11 mouse cellular contexts compared by ENCODE assay signal in the genomic region with DNA sequence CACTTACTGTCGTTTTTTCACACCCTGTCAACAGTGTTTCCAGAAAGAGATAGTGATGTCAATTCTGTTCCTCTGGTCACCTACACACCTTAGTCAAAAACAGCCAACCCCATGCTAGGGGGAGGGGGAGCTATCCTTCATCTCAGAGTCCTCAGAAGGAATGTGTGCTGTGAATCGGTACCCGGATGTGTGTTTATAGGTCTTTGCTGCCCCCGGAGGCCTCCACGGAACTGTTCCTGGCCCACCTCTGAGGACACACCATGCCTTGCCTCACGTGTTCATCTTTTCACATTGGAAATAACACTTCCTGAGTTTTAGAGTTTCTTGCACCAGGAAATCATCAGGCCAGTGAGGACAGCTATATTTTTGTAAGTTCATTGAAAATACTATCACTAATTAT. TPM values are rescaled to one million over a fixed set of nuclear protein-coding genes. Genes with fewer than 3 reads are reported as not detected.
DNase-seq lines count a peak whose midpoint lies in the region; ATAC-seq and TF ChIP-seq lines count a peak whose summit lies in the region.
"Had no signal": no experiment of that assay in that cellular context is flagged by ENCODE, and none has a peak within 500 bp of the region (broad histone marks: within the 10 kb centered on the region; RNA-seq: fewer than 3 reads in every experiment).

No protein-coding gene starts in this region.

- 51% methylated on average over 6 of the region's 6 CpGs for WGBS in heart, adult 2 months
- WGBS in neural tube, embryonic 15.5 days, result 47% methylated on average over 6 of the region's 6 CpGs
- WGBS in embryonic facial prominence, embryonic 10.5 days, result 24% methylated on average over 6 of the region's 6 CpGs

- no peak overlapping the region for H3K4me3 ChIP-seq in heart, adult 2 months
- H3K4me3 ChIP-seq in neural tube, embryonic 15.5 days (replicated peaks), result no peak overlapping the region
- H3K4me3 ChIP-seq in embryonic facial prominence, embryonic 10.5 days, result no peak overlapping the region
- H3K4me3 ChIP-seq: embryonic facial prominence, embryonic 13.5 days; heart, embryonic 15.5 days had no signal

- no peaks in the 10 kb centered on the region for H3K9me3 ChIP-seq in neural tube, embryonic 15.5 days (replicated peaks)
- no peaks in the 10 kb centered on the region for H3K9me3 ChIP-seq in embryonic facial prominence, embryonic 10.5 days
- H3K9me3 ChIP-seq: embryonic facial prominence, embryonic 13.5 days; heart, embryonic 15.5 days had no signal

- H3K27ac ChIP-seq in heart, adult 2 months, result no peak overlapping the region
- no peak overlapping the region for H3K27ac ChIP-seq in neural tube, embryonic 15.5 days (replicated peaks)
- no peak overlapping the region for H3K27ac ChIP-seq in embryonic facial prominence, embryonic 10.5 days (replicated peaks)
- H3K27ac ChIP-seq: embryonic facial prominence, embryonic 13.5 days; heart, embryonic 15.5 days had no signal

- intact Hi-C loops in heart, adult 2 months (cut with DNase I), result loop anchor here (5.0 to 10.0 kb wide), 3 partner anchors 39 to 343 kb away; a partner anchor contains a TSS

- peak; percentile 15; the same call in 1 of the 2 replicates for TF ChIP-seq CTCF in heart, adult 2 months (IDR thresholded peaks at IDR 0.05)

- TF ChIP-seq POLR2A in heart, adult 2 months (IDR thresholded peaks at IDR 0.05; ENCODE audit: insufficient read depth, low read depth, low read length), result no peak

- H3K79me2 ChIP-seq in heart, adult 2 months (replicated peaks; ENCODE audit: control insufficient read depth, insufficient read depth, low read length), result no peaks in the 10 kb centered on the region

- no peak overlapping the region for H3K4me2 ChIP-seq in neural tube, embryonic 15.5 days
- H3K4me2 ChIP-seq: embryonic facial prominence, embryonic 13.5 days; heart, embryonic 15.5 days had no signal

- no peak for DNase-seq in heart, adult 2 months
- DNase-seq in heart, adult 11 months, result no peak
- peak; percentile 28 for DNase-seq in neural tube, embryonic 10.5 days (ENCODE audit: extremely low spot score, low spot score)
- DNase-seq in embryonic facial prominence, embryonic 10.5 days (ENCODE audit: low spot score), result peak; percentile 55
- DNase-seq in thymus, postnatal 4 days, result peak; percentile 56
- DNase-seq in spleen, adult 12 weeks (ENCODE audit: low spot score), result no peak
- DNase-seq in urinary bladder, adult 2 months (ENCODE audit: low spot score), result no peak
- DNase-seq: lung, adult 2 months had no signal

- no peak overlapping the region for H3K9ac ChIP-seq in heart, adult 2 months (ENCODE audit: low read depth, low read length)
- no peak overlapping the region for H3K9ac ChIP-seq in neural tube, embryonic 15.5 days (replicated peaks)
- H3K9ac ChIP-seq: embryonic facial prominence, embryonic 13.5 days; heart, embryonic 15.5 days had no signal

- ATAC-seq in neural tube, embryonic 15.5 days (ENCODE audit: low FRiP score), result no peak

- no peak for TF ChIP-seq EP300 in heart, adult 2 months (IDR thresholded peaks at IDR 0.05; ENCODE audit: insufficient read depth, low read depth, low read length)

- no peaks in the 10 kb centered on the region for H3K27me3 ChIP-seq in heart, adult 2 months (ENCODE audit: control insufficient read depth, insufficient read depth, low read length)
- H3K27me3 ChIP-seq in neural tube, embryonic 15.5 days (replicated peaks), result peaks cover 37% of the 10 kb centered on the region
- H3K27me3 ChIP-seq in embryonic facial prominence, embryonic 10.5 days (replicated peaks; ENCODE audit: low read depth, poor library complexity, severe bottlenecking), result peaks cover 70% of the 10 kb centered on the region

- H3K4me1 ChIP-seq in heart, adult 2 months (ENCODE audit: control insufficient read depth, insufficient read depth, low read length), result peaks cover 3% of the 10 kb centered on the region; the same call in 1 of the 2 replicates
- peaks cover 21% of the 10 kb centered on the region for H3K4me1 ChIP-seq in neural tube, embryonic 15.5 days
- H3K4me1 ChIP-seq in embryonic facial prominence, embryonic 10.5 days, result peaks cover 20% of the 10 kb centered on the region

- no peaks in the 10 kb centered on the region for H3K36me3 ChIP-seq in heart, adult 2 months (ENCODE audit: control insufficient read depth, insufficient read depth, low read length)
- H3K36me3 ChIP-seq in neural tube, embryonic 15.5 days, result no peaks in the 10 kb centered on the region
- H3K36me3 ChIP-seq in embryonic facial prominence, embryonic 10.5 days (replicated peaks), result no peaks in the 10 kb centered on the region
- H3K36me3 ChIP-seq: embryonic facial prominence, embryonic 13.5 days; heart, embryonic 15.5 days had no signal

RNA-seq across cellular contexts. Expression of a gene that starts 51.1 kb away (rescaled TPM):
- 10 to 100 TPM in 1 of 2 experiments, 1 to 10 TPM in 1; 9.7 to 10.9 TPM for total RNA-seq in heart, adult 2 months (2021)
- 5.2 and 10.8 TPM in 2 replicates for polyA plus RNA-seq in heart, adult 2 months (2012; rRNA removed)
- 40.7 and 41.2 TPM in 2 replicates for polyA plus RNA-seq in neural tube, embryonic 15.5 days (2015; fragmentation: Nextera tagmentation; extraction: Ambion mirVana)
- 19.9 and 20.5 TPM in 2 replicates for polyA plus RNA-seq in embryonic facial prominence, embryonic 10.5 days (2016; fragmentation: Nextera tagmentation; extraction: Ambion mirVana)
- 18.8 and 19.3 TPM in 2 replicates for polyA plus RNA-seq in urinary bladder, adult 2 months (2012; rRNA removed)

RNA-seq across cellular contexts. Expression of a gene that starts 51.8 kb away (rescaled TPM):
- total RNA-seq in heart, adult 2 months (2021), result 1 to 10 TPM; 7.8 to 8.2 TPM
- polyA plus RNA-seq in heart, adult 2 months (2012; rRNA removed), result 9.5 and 10.4 TPM in 2 replicates
- polyA plus RNA-seq in neural tube, embryonic 15.5 days (2015; fragmentation: Nextera tagmentation; extraction: Ambion mirVana), result 6.1 and 9.3 TPM in 2 replicates
- polyA plus RNA-seq in embryonic facial prominence, embryonic 10.5 days (2016; fragmentation: Nextera tagmentation; extraction: Ambion mirVana), result 20.8 and 22.2 TPM in 2 replicates
- polyA plus RNA-seq in urinary bladder, adult 2 months (2012; rRNA removed), result 19.9 and 20.7 TPM in 2 replicates

RNA-seq across cellular contexts. Expression of a gene that starts 56.5 kb away (rescaled TPM):
- 1 to 10 TPM; 4.1 to 5.1 TPM for total RNA-seq in heart, adult 2 months (2021)
- polyA plus RNA-seq in heart, adult 2 months (2012; rRNA removed), result 3.4 and 5.7 TPM in 2 replicates
- polyA plus RNA-seq in neural tube, embryonic 15.5 days (2015; fragmentation: Nextera tagmentation; extraction: Ambion mirVana), result 3.7 and 4.5 TPM in 2 replicates
- polyA plus RNA-seq in embryonic facial prominence, embryonic 10.5 days (2016; fragmentation: Nextera tagmentation; extraction: Ambion mirVana), result 7.3 and 8.0 TPM in 2 replicates
- polyA plus RNA-seq in urinary bladder, adult 2 months (2012; rRNA removed), result 2.9 and 3.5 TPM in 2 replicates

Comparison
In these comparisons a context has a peak if more than half of its experiments do, and no peak if none do; other contexts are left out.
1. DNase-seq: peak in neural tube, embryonic 10.5 days (single experiment), embryonic facial prominence, embryonic 10.5 days (single experiment) and thymus, postnatal 4 days (single experiment); none in heart, adult 2 months (0 of 2), heart, adult 11 months (single experiment), spleen, adult 12 weeks (single experiment) and urinary bladder, adult 2 months (single experiment).